In the genomic region with DNA sequence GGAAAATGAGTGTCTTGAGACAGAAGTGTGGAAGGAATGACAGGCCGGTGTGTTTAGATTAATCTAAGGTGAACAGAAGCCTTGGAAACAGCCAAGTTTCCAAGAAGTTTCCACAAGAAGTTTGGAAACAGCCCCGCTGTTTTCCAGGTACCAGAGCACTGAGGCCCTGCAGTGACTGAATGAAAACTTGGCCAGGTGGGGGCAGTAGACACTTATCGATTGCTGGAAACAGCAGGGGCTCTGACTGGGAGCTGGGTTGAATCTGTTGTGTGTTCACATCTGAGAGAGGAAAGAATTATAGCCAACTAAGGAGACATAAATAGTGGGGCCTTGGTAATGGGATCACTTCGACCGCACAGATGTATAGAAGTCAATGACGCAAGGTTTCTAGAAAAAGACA, we compare ENCODE assay signal across 9 mouse cellular contexts. TPM values are rescaled to one million over a fixed set of nuclear protein-coding genes. Genes with fewer than 3 reads are reported as not detected.
DNase-seq lines count a peak whose midpoint lies in the region; ATAC-seq and TF ChIP-seq lines count a peak whose summit lies in the region.
"Had no signal": no experiment of that assay in that cellular context is flagged by ENCODE, and none has a peak within 500 bp of the region (broad histone marks: within the 10 kb centered on the region; RNA-seq: fewer than 3 reads in every experiment).

No protein-coding gene starts in this region.

- no peak overlapping the region for H3K4me2 ChIP-seq in forebrain, postnatal 0 days (ENCODE audit: low read depth)
- no peak overlapping the region for H3K4me2 ChIP-seq in forebrain, embryonic 13.5 days
- no peak overlapping the region for H3K4me2 ChIP-seq in liver, embryonic 12.5 days

- H3K4me1 ChIP-seq in forebrain, postnatal 0 days (ENCODE audit: insufficient read depth): no peaks in the 10 kb centered on the region
- no peaks in the 10 kb centered on the region for H3K4me1 ChIP-seq in forebrain, embryonic 13.5 days
- H3K4me1 ChIP-seq in liver, adult 2 months (ENCODE audit: control insufficient read depth, insufficient read depth, low read length): no peaks in the 10 kb centered on the region
- no peaks in the 10 kb centered on the region for H3K4me1 ChIP-seq in liver, embryonic 12.5 days
- peaks cover 6% of the 10 kb centered on the region for H3K4me1 ChIP-seq in testis, adult 2 months (ENCODE audit: control insufficient read depth, insufficient read depth, low read length)

- no peak overlapping the region for H3K27ac ChIP-seq in forebrain, postnatal 0 days (ENCODE audit: low read depth, low read length)
- H3K27ac ChIP-seq in forebrain, embryonic 13.5 days: no peak overlapping the region
- no peak overlapping the region for H3K27ac ChIP-seq in liver, adult 2 months (replicated peaks; ENCODE audit: insufficient read depth, low read depth, low read length)
- H3K27ac ChIP-seq in liver, embryonic 12.5 days: no peak overlapping the region
- H3K27ac ChIP-seq in testis, adult 2 months (ENCODE audit: control insufficient read depth, insufficient read depth, low read depth, low read length): no peak overlapping the region

- no peak for TF ChIP-seq POLR2A in liver, adult 2 months (IDR thresholded peaks at IDR 0.05; ENCODE audit: extremely low read depth, insufficient read depth, low read length)
- no peak for TF ChIP-seq POLR2A in testis, adult 2 months (IDR thresholded peaks at IDR 0.05; ENCODE audit: control insufficient read depth, low read depth, low read length)

- no peak for ATAC-seq in forebrain, postnatal 0 days
- ATAC-seq in forebrain, embryonic 13.5 days: no peak
- no peak for ATAC-seq in liver, embryonic 12.5 days

- no peak for DNase-seq in forebrain, postnatal 0 days
- DNase-seq in liver, adult 2 months (ENCODE audit: extremely low read depth, low read depth, low spot score): peak; percentile 9
- peak; percentile 15 for DNase-seq in adrenal gland, adult 8-10 months
- DNase-seq in kidney, postnatal 14 days: peak; percentile 16
- no peak for DNase-seq in cerebellum, adult 11 months

- no peak overlapping the region for H3K4me3 ChIP-seq in forebrain, postnatal 0 days (ENCODE audit: low read depth, low read length)
- no peak overlapping the region for H3K4me3 ChIP-seq in forebrain, embryonic 13.5 days
- H3K4me3 ChIP-seq in liver, adult 2 months (ENCODE audit: insufficient read depth, low read depth, low read length): no peak overlapping the region
- no peak overlapping the region for H3K4me3 ChIP-seq in liver, embryonic 12.5 days
- no peak overlapping the region for H3K4me3 ChIP-seq in testis, adult 2 months (ENCODE audit: control insufficient read depth, low read depth, low read length)

- H3K9ac ChIP-seq in forebrain, postnatal 0 days: no peak overlapping the region
- H3K9ac ChIP-seq in forebrain, embryonic 13.5 days: no peak overlapping the region
- no peak overlapping the region for H3K9ac ChIP-seq in liver, adult 2 months (ENCODE audit: low read depth, low read length)
- no peak overlapping the region for H3K9ac ChIP-seq in liver, embryonic 12.5 days

- H3K27me3 ChIP-seq in forebrain, postnatal 0 days (ENCODE audit: insufficient read depth, low read length): no peaks in the 10 kb centered on the region
- no peaks in the 10 kb centered on the region for H3K27me3 ChIP-seq in forebrain, embryonic 13.5 days
- no peaks in the 10 kb centered on the region for H3K27me3 ChIP-seq in liver, adult 2 months (ENCODE audit: control insufficient read depth, insufficient read depth, low read length)
- H3K27me3 ChIP-seq in liver, embryonic 12.5 days (replicated peaks): no peaks in the 10 kb centered on the region
- H3K27me3 ChIP-seq in testis, adult 2 months (ENCODE audit: control insufficient read depth, insufficient read depth, low read length): no peaks in the 10 kb centered on the region

- no peaks in the 10 kb centered on the region for H3K79me2 ChIP-seq in liver, adult 2 months (ENCODE audit: control insufficient read depth, insufficient read depth, low read length)

- TF ChIP-seq CTCF in forebrain, postnatal 0 days (IDR thresholded peaks at IDR 0.05; ENCODE audit: low read depth): peak; percentile 23; the same call in 1 of the 2 replicates
- TF ChIP-seq CTCF in liver, adult 2 months (IDR thresholded peaks at IDR 0.05; ENCODE audit: low read depth, low read length): peak; percentile 43
- TF ChIP-seq CTCF in testis, adult 2 months (IDR thresholded peaks at IDR 0.05; ENCODE audit: control insufficient read depth, insufficient read depth, insufficient replicate concordance, low read depth, low read length): peak; percentile 32; the same call in 1 of the 2 replicates

- WGBS in forebrain, postnatal 0 days: 49% methylated on average over 6 of the region's 6 CpGs
- 54% methylated on average over 6 of the region's 6 CpGs for WGBS in forebrain, embryonic 13.5 days
- 51% methylated on average over 6 of the region's 6 CpGs for WGBS in liver, adult 2 months
- WGBS in liver, embryonic 12.5 days (ENCODE audit: insufficient replicate concordance): 51% methylated on average over 6 of the region's 6 CpGs

- H3K9me3 ChIP-seq in forebrain, postnatal 0 days (ENCODE audit: low read length): no peaks in the 10 kb centered on the region
- H3K9me3 ChIP-seq in forebrain, embryonic 13.5 days (replicated peaks): no peaks in the 10 kb centered on the region
- no peaks in the 10 kb centered on the region for H3K9me3 ChIP-seq in liver, embryonic 12.5 days (replicated peaks)
- H3K9me3 ChIP-seq: G1E had no signal

- H3K36me3 ChIP-seq in forebrain, postnatal 0 days (ENCODE audit: insufficient read depth): no peaks in the 10 kb centered on the region
- no peaks in the 10 kb centered on the region for H3K36me3 ChIP-seq in forebrain, embryonic 13.5 days (ENCODE audit: poor library complexity, severe bottlenecking)
- H3K36me3 ChIP-seq in liver, adult 2 months (ENCODE audit: control insufficient read depth, insufficient read depth, low read length): no peaks in the 10 kb centered on the region
- no peaks in the 10 kb centered on the region for H3K36me3 ChIP-seq in liver, embryonic 12.5 days
- H3K36me3 ChIP-seq in testis, adult 2 months (ENCODE audit: control insufficient read depth, insufficient read depth, low read length): no peaks in the 10 kb centered on the region
- H3K36me3 ChIP-seq: G1E had no signal

RNA-seq across cellular contexts. Expression of gene Sdhaf3, which starts 13.0 kb away (rescaled TPM):
- total RNA-seq in forebrain, postnatal 0 days (2014; rRNA removed): 5.5 and 6.4 TPM in 2 replicates
- 5.0 TPM in 2 replicates for polyA plus RNA-seq in forebrain, postnatal 0 days (2015; fragmentation: Nextera tagmentation; extraction: Ambion mirVana)
- 7.7 and 8.9 TPM in 2 replicates for polyA plus RNA-seq in forebrain, embryonic 13.5 days (2015; fragmentation: Nextera tagmentation; extraction: Ambion mirVana)
- 4.1 and 5.0 TPM in 2 replicates for total RNA-seq in liver, adult 2 months (2014; rRNA removed)
- 0.66 and 0.78 TPM in 2 replicates for polyA plus RNA-seq in liver, adult 2 months (2012; rRNA removed)
- 3.2 and 3.7 TPM in 2 replicates for polyA plus RNA-seq in liver, embryonic 12.5 days (2016; fragmentation: Nextera tagmentation; extraction: Ambion mirVana)
- total RNA-seq in adrenal gland, adult 8-10 months (2022): 1 to 10 TPM; 4.4 to 6.2 (median 5.3) TPM
- polyA plus RNA-seq in testis, adult 2 months (2012; rRNA removed): 0.94 and 0.95 TPM in 2 replicates

Comparison
In these comparisons a context has a peak if more than half of its experiments do, and no peak if none do; other contexts are left out.
1. DNase-seq: peak in liver, adult 2 months (single experiment), adrenal gland, adult 8-10 months (single experiment) and kidney, postnatal 14 days (single experiment); none in forebrain, postnatal 0 days (single experiment) and cerebellum, adult 11 months (single experiment).
2. Peak in every context shown above with its lines, with median percentiles within 50 percentile points of each other: CTCF ChIP-seq.